Mouse (Mus musculus): Measurements from ENCODE around the gene Kremen2.

DNA sequence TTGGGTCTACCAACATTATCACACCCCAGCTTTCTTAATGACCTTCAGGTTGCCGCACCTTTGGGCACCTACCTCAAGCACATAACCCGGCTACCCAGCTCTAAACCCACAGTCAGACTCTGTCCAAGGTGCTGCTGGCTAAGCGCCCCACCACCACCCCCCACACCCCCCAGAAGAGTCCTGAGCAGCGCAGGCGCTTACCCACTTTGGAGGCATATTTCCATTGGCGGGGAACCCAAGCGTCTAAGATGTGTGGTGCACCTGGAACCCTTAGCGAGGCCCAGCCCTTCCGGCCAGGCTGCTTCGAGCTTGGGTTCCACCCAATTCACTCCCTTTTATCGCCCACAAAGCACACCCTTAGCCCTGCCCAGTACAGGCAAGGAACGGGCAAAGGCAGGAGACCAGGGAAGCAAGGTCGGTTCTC is 5.0 kb downstream of the Kremen2 start, which contains the start of gene Paqr4:
- TF ChIP-seq GATA1 (IDR thresholded peaks at IDR 0.05; ENCODE audit: low read length) (no peak), TAL1 (IDR thresholded peaks at IDR 0.05; ENCODE audit: low read length) (no peak)
